Mouse (Mus musculus) heart, adult 2 months (tissue): Measurements from ENCODE around the gene Sertad3. TPM values are rescaled to one million over a fixed set of nuclear protein-coding genes. Genes with fewer than 3 reads are reported as not detected.

Experiments
- DNase-seq, 2 experiments: peaks; one replicate each; pipeline ENCODE4 v3.0.0; 2021
- H3K27ac ChIP-seq: fragments of 200-600 bp; 2 replicates; pipeline ENCODE4 v1.8.1; 2022
- H3K27me3 ChIP-seq: fragments of 200-500 bp; 2 replicates; pipeline ENCODE4 v1.6.1; 2012; ENCODE audit warnings: mild to moderate bottlenecking, low read length, inconsistent platforms, mixed read lengths; ENCODE audit not compliant: control insufficient read depth, insufficient read depth
- H3K36me3 ChIP-seq: fragments of 200-500 bp; 2 replicates; pipeline ENCODE4 v1.6.1; 2012; ENCODE audit warnings: low read length, inconsistent platforms; ENCODE audit not compliant: control insufficient read depth, insufficient read depth
- H3K4me1 ChIP-seq: fragments of 200-500 bp; 2 replicates; pipeline ENCODE4 v1.6.1; 2011; ENCODE audit warnings: low read length; ENCODE audit not compliant: control insufficient read depth, insufficient read depth
- H3K4me3 ChIP-seq: fragments of 200-600 bp; 2 replicates; pipeline ENCODE4 v1.8.1; 2022
- H3K79me2 ChIP-seq: fragments of 200-500 bp; replicated peaks from 2 replicates; pipeline ENCODE4 v1.6.1; 2012; ENCODE audit warnings: mild to moderate bottlenecking, inconsistent platforms, low read length, moderate library complexity, mixed read lengths; ENCODE audit not compliant: control insufficient read depth, insufficient read depth
- H3K9ac ChIP-seq: fragments of 200-500 bp; 2 replicates; pipeline ENCODE4 v1.6.1; 2012; ENCODE audit warnings: low read depth, mild to moderate bottlenecking, control low read depth, inconsistent platforms, low read length, mixed read lengths
- CTCF ChIP-seq: fragments of 200-600 bp; IDR thresholded peaks from 2 replicates; pipeline ENCODE4 v1.8.1; 2022; ENCODE audit warnings: antibody characterized with exemption, mild to moderate bottlenecking, moderate library complexity
- EP300 ChIP-seq: fragments of 200-500 bp; IDR thresholded peaks from 2 replicates; pipeline ENCODE4 v1.6.1; 2011; ENCODE audit warnings: low read depth, low read length, control low read depth; ENCODE audit not compliant: insufficient read depth
- POLR2A ChIP-seq: fragments of 200-500 bp; IDR thresholded peaks from 2 replicates; pipeline ENCODE4 v1.6.1; 2011; ENCODE audit warnings: mild to moderate bottlenecking, low read depth, low read length, control low read depth; ENCODE audit not compliant: insufficient read depth
- WGBS: fragments of 180-500 bp; shearing (Covaris S2); methylation state at CpG from one replicate; pipeline ENCODE4 v1.1.7; 2018; 5-methylcytosine and 5-hydroxymethylcytosine counted together
- intact Hi-C: fragments of 180-260 bp; cut with DNase I; formaldehyde crosslinking; loops from one replicate; pipeline ENCODE4 v1.15.1; 2025
- polyA plus RNA-seq: library from polyadenylated mRNA; depleted of rRNA; stranded (reverse); fragments of >200 nt; gene quantifications from 2 replicates; pipeline ENCODE4 v1.2.3, GENCODE M21; 2012
- total RNA-seq, 2 experiments: library from RNA; stranded (reverse); gene quantifications; 2 replicates each; pipeline ENCODE4 v1.2.3; 2021

Sertad3 gene
- total and polyA plus RNA-seq, 3 experiments = 3.5 to 6.9 (median 6.2) TPM

- H3K4me1 ChIP-seq = peaks cover 4% of the 10 kb centered on the region
- no peak overlapping the region for H3K4me3 ChIP-seq
- peak; percentile 47 to 64 for DNase-seq
- intact Hi-C loops = loop anchor here (1.0 kb wide), 1 partner anchor 11 kb away; no protein-coding TSS in a partner anchor
- TF ChIP-seq EP300 (peak; percentile 79), POLR2A (no peak)
- WGBS = 19% methylated on average over 4 of the region's 4 CpGs
- H3K36me3 ChIP-seq = no peaks in the 10 kb centered on the region
- H3K27ac ChIP-seq = peak overlapping the region; percentile 69
- no peaks in the 10 kb centered on the region for H3K27me3 ChIP-seq
- H3K9ac ChIP-seq = no peak overlapping the region
- H3K79me2 ChIP-seq = no peaks in the 10 kb centered on the region
These were observed 28.1 kb downstream of the Sertad3 start for GRCm38 (mm10) chr7:27501620-27502019.

DNA sequence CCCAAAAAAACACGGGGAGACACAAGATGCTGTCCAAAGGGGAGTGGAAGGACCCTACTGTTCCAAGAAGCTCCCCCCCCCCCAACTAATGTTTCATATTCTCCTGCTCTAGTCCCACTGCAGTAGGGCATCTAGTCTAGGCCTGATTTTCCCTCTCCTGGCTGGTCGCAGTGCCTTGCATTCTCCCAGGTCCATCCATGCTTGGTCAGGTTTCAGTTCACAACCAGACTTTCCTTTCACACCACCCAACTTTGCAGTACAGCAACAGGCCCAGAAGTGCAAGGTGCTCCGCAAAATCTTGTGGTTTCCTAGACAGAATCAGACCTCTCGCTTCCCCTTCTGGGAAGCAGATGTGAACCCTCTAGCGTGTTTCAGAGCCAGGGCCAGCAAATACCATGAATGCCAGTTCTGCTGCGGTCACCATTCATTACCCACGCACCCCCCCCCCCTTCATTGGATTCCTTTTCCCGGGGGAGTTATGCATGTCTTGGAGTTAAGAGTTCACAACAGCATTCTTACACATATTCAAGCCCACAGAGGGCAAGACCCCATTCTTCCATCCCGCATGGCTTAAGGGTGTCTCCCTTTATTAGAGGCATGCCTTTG lies 33.3 kb downstream of the Sertad3 start:
- Histone ChIP-seq H3K27me3 (no peaks in the 10 kb centered on the region), H3K79me2 (no peaks in the 10 kb centered on the region), H3K27ac (peak overlapping the region; percentile 91), H3K4me1 (peaks cover 2% of the 10 kb centered on the region), H3K9ac (no peak overlapping the region), H3K36me3 (no peaks in the 10 kb centered on the region), H3K4me3 (no peak overlapping the region)
- intact Hi-C loops = loop anchor here (5.0 kb wide), 1 partner anchor 85 kb away; the partner anchor contains the start of gene Akt2
- WGBS = 35% methylated on average over 9 of the region's 9 CpGs
- DNase-seq = no peak
- TF ChIP-seq EP300 (no peak), CTCF (no peak), POLR2A (no peak)

- H3K27me3 ChIP-seq = no peaks in the 10 kb centered on the region
- intact Hi-C loops = loop anchor here (2.0 to 5.0 kb wide), 3 partner anchors 17 to 84 kb away; partner anchors contain the start of gene Akt2
- TF ChIP-seq EP300 (no peak), POLR2A (peak; percentile 92), CTCF (peak; percentile 32)
- WGBS = under 1% methylated on average over 54 of the region's 54 CpGs
- peak overlapping the region; percentile 91 for H3K27ac ChIP-seq
- peak overlapping the region; percentile 65 for H3K9ac ChIP-seq
- no peaks in the 10 kb centered on the region for H3K79me2 ChIP-seq
- peak; percentile 97 to 98 for DNase-seq
- peaks cover 2% of the 10 kb centered on the region; the same call in 1 of the 2 replicates for H3K4me1 ChIP-seq
- peak overlapping the region; percentile 64 for H3K4me3 ChIP-seq
- H3K36me3 ChIP-seq = no peaks in the 10 kb centered on the region
These were observed 34.4 kb downstream of the Sertad3 start for GRCm38 (mm10) chr7:27507711-27508647.

GRCm38 (mm10) chr7:27508648-27509005 lies 35.1 kb downstream of the Sertad3 start:
- Histone ChIP-seq H3K27ac (peak overlapping the region; percentile 91), H3K4me1 (peaks cover 2% of the 10 kb centered on the region; the same call in 1 of the 2 replicates), H3K36me3 (no peaks in the 10 kb centered on the region), H3K4me3 (peak overlapping the region; percentile 64), H3K79me2 (no peaks in the 10 kb centered on the region), H3K27me3 (no peaks in the 10 kb centered on the region), H3K9ac (no peak overlapping the region)
- WGBS = 17% methylated on average over 6 of the region's 6 CpGs
- intact Hi-C loops = loop anchor here (1.0 to 5.0 kb wide), 4 partner anchors 18 to 84 kb away; partner anchors contain the start of gene Akt2
- TF ChIP-seq EP300 = peak; percentile 52; the same call in 1 of the 2 replicates
- TF ChIP-seq CTCF = peak; percentile 87
- no peak for TF ChIP-seq POLR2A
- peak; percentile 59 to 72 for DNase-seq

GRCm38 (mm10) chr7:27510809-27511208 lies 37.2 kb downstream of the Sertad3 start:
- H3K27ac ChIP-seq = no peak overlapping the region
- no peaks in the 10 kb centered on the region for H3K79me2 ChIP-seq
- H3K9ac ChIP-seq = no peak overlapping the region
- DNase-seq = no peak
- no peak overlapping the region for H3K4me3 ChIP-seq
- H3K27me3 ChIP-seq = no peaks in the 10 kb centered on the region
- TF ChIP-seq EP300 (no peak), POLR2A (no peak), CTCF (no peak)
- no peaks in the 10 kb centered on the region for H3K36me3 ChIP-seq
- 92% methylated on average over 2 of the region's 2 CpGs for WGBS
- H3K4me1 ChIP-seq = peaks cover 2% of the 10 kb centered on the region; the same call in 1 of the 2 replicates
- intact Hi-C loops = no loop called here

DNA sequence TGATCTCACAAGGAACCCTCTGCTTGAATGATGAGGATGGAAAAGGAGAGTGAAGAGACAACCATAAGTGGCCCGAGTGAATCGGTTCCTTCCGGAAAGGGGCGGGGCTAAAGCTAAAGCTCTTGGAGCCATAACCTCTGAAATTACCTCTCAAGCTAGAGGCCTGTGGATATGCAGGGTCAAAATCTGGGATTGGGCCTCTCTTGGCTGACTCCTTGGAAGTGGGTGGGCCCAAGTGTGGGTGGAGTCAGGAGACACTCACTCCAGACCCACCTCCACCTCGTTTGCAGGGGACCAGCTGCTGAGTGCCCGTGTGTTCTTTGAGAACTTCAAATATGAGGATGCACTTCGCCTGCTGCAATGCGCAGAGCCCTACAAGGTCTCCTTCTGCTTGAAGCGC lies 41.4 kb downstream of the Sertad3 start:
- intact Hi-C loops = no loop called here

More for the DNA sequence above, 41.4 kb downstream of the Sertad3 start:
- no peak for DNase-seq
- H3K27ac ChIP-seq = no peak overlapping the region
- H3K79me2 ChIP-seq = no peaks in the 10 kb centered on the region
- 76% methylated on average over 9 of the region's 9 CpGs for WGBS
- no peak overlapping the region for H3K4me3 ChIP-seq
- H3K4me1 ChIP-seq = no peaks in the 10 kb centered on the region
- TF ChIP-seq POLR2A (no peak), EP300 (no peak), CTCF (no peak)
- H3K9ac ChIP-seq = no peak overlapping the region
- H3K27me3 ChIP-seq = no peaks in the 10 kb centered on the region
- H3K36me3 ChIP-seq = no peaks in the 10 kb centered on the region
